Mouse (Mus musculus) macrophage (primary cell): ENCODE measurements around the gene Aff1. TPM values are rescaled to one million over a fixed set of nuclear protein-coding genes. Genes with fewer than 3 reads are reported as not detected.

ENCODE experiments used
- H3K27ac ChIP-seq: fragments of 350-480 bp; formaldehyde crosslinking; 2 replicates; pipeline ENCODE4 v1.9.0; 2021
- H3K36me3 ChIP-seq: fragments of 350-480 bp; formaldehyde crosslinking; 2 replicates; pipeline ENCODE4 v1.9.0; 2021; ENCODE audit errors: inconsistent target
- H3K4me3 ChIP-seq: fragments of 350-480 bp; formaldehyde crosslinking; 2 replicates; pipeline ENCODE4 v1.9.0; 2021; ENCODE audit errors: inconsistent target
- H3K79me2 ChIP-seq: fragments of 350-480 bp; formaldehyde crosslinking; 2 replicates; pipeline ENCODE4 v1.9.0; 2021; ENCODE audit errors: inconsistent target
- WGBS: methylation state at CpG from one replicate; pipeline ENCODE4 v1.1.7; 2026; ENCODE audit warnings: inconsistent platforms; ENCODE audit not compliant: missing documents; 5-methylcytosine and 5-hydroxymethylcytosine counted together
- polyA plus RNA-seq: library from polyadenylated mRNA; stranded (reverse); fragments of 250-400 nt; gene quantifications from 3 replicates; pipeline ENCODE4 v1.2.4, GENCODE M21; 2018; ENCODE audit warnings: inconsistent platforms

The Aff1 gene
- polyA plus RNA-seq, 1 experiment from 2014 or later = 46.7 TPM

- H3K27ac ChIP-seq = no peak overlapping the region
- WGBS = 91% methylated on average over 2 of the region's 2 CpGs
Measured at GRCm38 (mm10) chr5:103857151-103857550, 165.0 kb downstream of the Aff1 start.

GRCm38 (mm10) chr5:103860622-103861021 is 168.4 kb downstream of the Aff1 start:
- no peaks in the 10 kb centered on the region for H3K36me3 ChIP-seq
- H3K27ac ChIP-seq = no peak overlapping the region
- no peak overlapping the region for H3K4me3 ChIP-seq
- H3K79me2 ChIP-seq = no peaks in the 10 kb centered on the region
- WGBS = 97% methylated on average over 11 of the region's 11 CpGs

More at GRCm38 (mm10) chr5:103857151-103857550, 165.0 kb downstream of the Aff1 start:
- Histone ChIP-seq H3K4me3 (no peak overlapping the region), H3K79me2 (no peaks in the 10 kb centered on the region), H3K36me3 (peaks cover 4% of the 10 kb centered on the region; the same call in 1 of the 2 replicates)

GRCm38 (mm10) chr5:103863759-103864158 is 171.6 kb downstream of the Aff1 start:
- Histone ChIP-seq H3K36me3 (no peaks in the 10 kb centered on the region), H3K79me2 (no peaks in the 10 kb centered on the region), H3K27ac (no peak overlapping the region), H3K4me3 (no peak overlapping the region)
- WGBS = 100% methylated on average over 3 of the region's 4 CpGs

- H3K36me3 ChIP-seq = no peaks in the 10 kb centered on the region
- WGBS = 93% methylated on average over 15 of the region's 15 CpGs
- H3K79me2 ChIP-seq = no peaks in the 10 kb centered on the region
- no peak overlapping the region for H3K27ac ChIP-seq
- H3K4me3 ChIP-seq = no peak overlapping the region
Measured at GRCm38 (mm10) chr5:103889766-103890165, 197.6 kb downstream of the Aff1 start.

- 89% methylated on average over 1 of the region's 1 CpGs for WGBS
- no peaks in the 10 kb centered on the region for H3K36me3 ChIP-seq
- no peak overlapping the region for H3K4me3 ChIP-seq
- no peaks in the 10 kb centered on the region for H3K79me2 ChIP-seq
- H3K27ac ChIP-seq = no peak overlapping the region
Measured at GRCm38 (mm10) chr5:103898310-103898709, 206.1 kb downstream of the Aff1 start.

Other genes starting within 250 kb of the Aff1 start
- gene Slc10a6, start 63.0 kb upstream of the Aff1 start, polyA plus RNA-seq = 0.10 to 0.13 TPM in 2 of 3 replicates, not detected in the other
- gene 1700016H13Rik, start 36.4 kb upstream of the Aff1 start, polyA plus RNA-seq = not detected in 3 replicates
- gene Klhl8, start 218.9 kb downstream of the Aff1 start, polyA plus RNA-seq = 1.9 to 2.7 TPM (median 2.1 TPM) in 3 replicates